Mouse (Mus musculus) spleen, adult 2 months (tissue): ENCODE measurements around the gene Zfhx3.

Experiments used
- CTCF ChIP-seq: fragments of 200-500 bp; IDR thresholded peaks from 2 replicates; pipeline ENCODE4 v1.5.1; 2011; ENCODE audit warnings: mild to moderate bottlenecking, inconsistent platforms; ENCODE audit not compliant: insufficient read depth, insufficient read length, insufficient replicate concordance; ENCODE audit errors: extremely low read depth
- POLR2A ChIP-seq: fragments of 200-500 bp; IDR thresholded peaks from 2 replicates; pipeline ENCODE4 v1.6.1; 2011; ENCODE audit warnings: low read depth, low read length, inconsistent platforms

GRCm38 (mm10) chr8:108880101-108880500 is 937.7 kb downstream of the Zfhx3 start:
- TF ChIP-seq POLR2A: no peak
- no peak for TF ChIP-seq CTCF
